Mouse (Mus musculus): ENCODE data around the gene Loxl3.

- TF ChIP-seq POLR2A (IDR thresholded peaks at IDR 0.05; ENCODE audit: borderline replicate concordance, extremely low read depth, low read depth, low read length) (no peak), CTCF (IDR thresholded peaks at IDR 0.05; ENCODE audit: insufficient read depth, low read length) (no peak)
Measured at GRCm38 (mm10) chr6:83068706-83069487, 34.9 kb downstream of the Loxl3 start.
